Mouse (Mus musculus): ENCODE measurements around the gene Psmd5.

DNA sequence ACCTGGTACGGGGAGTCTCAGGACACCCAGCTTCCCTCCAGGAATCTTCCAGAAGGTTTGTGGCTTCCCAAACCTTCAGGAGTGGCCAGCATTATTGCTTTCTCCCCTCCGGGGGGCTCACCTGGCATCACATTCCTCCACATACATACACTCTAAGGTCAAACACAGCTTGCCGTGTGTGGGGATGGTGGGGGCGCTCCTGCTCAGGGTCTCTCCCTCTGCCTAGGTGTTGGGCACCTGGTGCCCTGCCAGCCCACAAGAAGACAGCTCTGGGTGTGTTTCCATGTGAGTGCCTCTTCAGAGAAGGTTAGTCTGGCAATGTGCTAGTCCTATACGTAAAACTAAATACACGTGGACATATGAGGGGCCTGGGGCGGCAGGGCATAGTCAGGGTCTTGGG, 37.8 kb upstream of the Psmd5 start:
- TF ChIP-seq CTCF (IDR thresholded peaks at IDR 0.05; ENCODE audit: low read depth): no peak
- TF ChIP-seq EP300 (IDR thresholded peaks at IDR 0.05; ENCODE audit: low read depth): no peak
